Mouse (Mus musculus): Measurements from ENCODE around the gene Gm12887. TPM values are rescaled to one million over a fixed set of nuclear protein-coding genes. Genes with fewer than 3 reads are reported as not detected.

Gene Gm12887
- not detected in 2 replicates for polyA plus RNA-seq (2016; fragmentation: Nextera tagmentation; extraction: Ambion mirVana)

GRCm38 (mm10) chr4:121622003-121622402, at the start of gene Gm12887:
Gene Gm12887 (minus strand): TSS chr4:121622103.
- Histone ChIP-seq H3K9me3 (peaks cover 89% of the 10 kb centered on the region), H3K4me1 (no peaks in the 10 kb centered on the region), H3K27ac (no peak within 1 kb of the TSS)

DNA sequence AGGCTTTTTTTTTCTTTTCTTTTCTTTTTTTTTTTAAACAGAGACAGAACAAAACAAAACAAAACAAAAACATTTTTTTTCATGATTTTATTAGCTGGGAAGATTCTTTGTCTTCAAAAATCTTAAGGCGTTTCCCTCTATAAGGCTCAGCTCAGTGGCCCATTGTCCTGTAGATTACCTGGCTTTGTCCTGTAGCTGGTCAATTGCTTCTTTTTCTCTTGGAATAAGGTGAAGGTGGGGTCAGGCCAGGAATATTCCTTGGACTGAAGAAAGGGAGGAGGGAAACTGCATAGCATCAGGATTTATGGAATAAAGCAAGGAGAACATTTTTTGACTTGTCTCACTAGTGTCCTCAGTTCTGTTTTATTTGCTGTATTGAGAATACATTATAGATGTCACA, 35.1 kb upstream of the Gm12887 start:
- 74% methylated on average over 1 of the region's 1 CpGs for WGBS
- H3K36me3 ChIP-seq (replicated peaks), result no peaks in the 10 kb centered on the region
- H3K27ac ChIP-seq, result no peak overlapping the region
- H3K9me3 ChIP-seq, result peaks cover 64% of the 10 kb centered on the region
- no peak for DNase-seq (ENCODE audit: extremely low spot score, low spot score)
- H3K4me1 ChIP-seq, result no peaks in the 10 kb centered on the region
- H3K4me3 ChIP-seq, result no peak overlapping the region
- no peaks in the 10 kb centered on the region for H3K27me3 ChIP-seq (ENCODE audit: poor library complexity, severe bottlenecking)

More at GRCm38 (mm10) chr4:121622003-121622402, at the start of gene Gm12887:
- H3K4me3 ChIP-seq, result no peak within 1 kb of the TSS
- H3K36me3 ChIP-seq (replicated peaks), result no peaks in the 10 kb centered on the region
- DNase-seq (ENCODE audit: extremely low spot score, low spot score), result no peak
- WGBS, result 59% methylated on average over 2 of the region's 2 CpGs
- H3K27me3 ChIP-seq (ENCODE audit: poor library complexity, severe bottlenecking), result no peaks in the 10 kb centered on the region

Other genes with a start within 250 kb of the Gm12887 start
- not detected in 2 replicates for gene Gm12886, start 199.0 kb downstream of the Gm12887 start, polyA plus RNA-seq (2016; fragmentation: Nextera tagmentation; extraction: Ambion mirVana)